Mouse (Mus musculus) liver, embryonic 14.5 days (tissue): Measurements from ENCODE around the gene Fads1. TPM values are rescaled to one million over a fixed set of nuclear protein-coding genes. Genes with fewer than 3 reads are reported as not detected.

Experiments
- ATAC-seq: fragments of 200-750 bp; cut with Nextera tagmentation; 2 replicates; pipeline ENCODE4 v1.8.0; 2017; ENCODE audit warnings: moderate number of reproducible peaks, mild to moderate bottlenecking, moderate library complexity; ENCODE audit not compliant: insufficient read depth
- DNase-seq, 3 experiments: peaks; one replicate each; pipeline ENCODE4 v3.0.0-alpha.2; 2012 to 2013; ENCODE audit warnings: low read depth in 3 of 3, low spot score in 3 of 3
- H3K27ac ChIP-seq: fragments of 300-500 bp; sonication (generic); 2 replicates; pipeline ENCODE4 v1.5.1; 2014; ENCODE audit warnings: moderate library complexity, mild to moderate bottlenecking, control low read depth, inconsistent platforms
- H3K27me3 ChIP-seq: fragments of 300-500 bp; sonication (generic); 2 replicates; pipeline ENCODE4 v1.6.1; 2014; ENCODE audit warnings: mild to moderate bottlenecking, low read length, moderate library complexity; ENCODE audit not compliant: control insufficient read depth, insufficient read depth
- H3K36me3 ChIP-seq: fragments of 300-500 bp; sonication (generic); replicated peaks from 2 replicates; pipeline ENCODE4 v1.6.1; 2014; ENCODE audit warnings: low read depth; ENCODE audit not compliant: control insufficient read depth, insufficient read depth
- H3K4me1 ChIP-seq, 2 experiments: fragments of 200-500 bp in 1 of 2; fragments of 300-500 bp in 1 of 2; sonication (generic) in 1 of 2; replicated peaks; 2 replicates each; pipeline ENCODE4 v1.6.1; 2012 to 2014; ENCODE audit warnings: antibody characterized with exemption in 1 of 2, inconsistent platforms in 1 of 2, low read length in 1 of 2; ENCODE audit not compliant: control insufficient read depth in 2 of 2, insufficient read depth in 2 of 2
- H3K4me2 ChIP-seq: fragments of 300-500 bp; sonication (generic); 2 replicates; pipeline ENCODE4 v1.6.1; 2014; ENCODE audit warnings: low read depth, mild to moderate bottlenecking, control low read depth, moderate library complexity
- H3K4me3 ChIP-seq, 2 experiments: fragments of 200-500 bp in 1 of 2; fragments of 300-500 bp in 1 of 2; sonication (generic) in 1 of 2; 2 replicates each; pipeline ENCODE4 v1.5.1; 2012 to 2014; ENCODE audit warnings: low read depth in 2 of 2, low read length in 2 of 2, mild to moderate bottlenecking in 2 of 2, control low read depth in 1 of 2, inconsistent platforms in 1 of 2, moderate library complexity in 1 of 2; ENCODE audit not compliant: insufficient read depth in 1 of 2
- H3K9ac ChIP-seq: fragments of 300-500 bp; sonication (generic); replicated peaks from 2 replicates; pipeline ENCODE4 v1.6.1; 2014; ENCODE audit warnings: mild to moderate bottlenecking, control low read depth, moderate library complexity
- H3K9me3 ChIP-seq: fragments of 300-500 bp; sonication (generic); 2 replicates; pipeline ENCODE4 v1.6.1; 2016; ENCODE audit warnings: low read length, mixed read lengths; ENCODE audit not compliant: control insufficient read depth
- CTCF ChIP-seq: IDR thresholded peaks from 2 replicates; pipeline ENCODE4 v1.5.1; 2016; ENCODE audit warnings: antibody characterized with exemption, low read depth, control low read depth
- EP300 ChIP-seq: IDR thresholded peaks from 2 replicates; pipeline ENCODE4 v1.6.1; 2016; ENCODE audit warnings: antibody characterized with exemption, low read depth
- WGBS: fragments of 180-500 bp; shearing (Covaris S2); extraction: QIAGEN DNeasy Blood & Tissue Kit; methylation state at CpG from one replicate; pipeline ENCODE4 v1.1.7; 2014; ENCODE audit not compliant: insufficient replicate concordance; 5-methylcytosine and 5-hydroxymethylcytosine counted together
- polyA plus RNA-seq, 2 experiments: library from polyadenylated mRNA; depleted of rRNA in 1 of 2; stranded (reverse) in 1 of 2; unstranded in 1 of 2; fragments of >200 nt; fragmentation: Nextera tagmentation in 1 of 2; extraction: Ambion mirVana in 1 of 2; gene quantifications; 2 replicates each; pipeline versions ENCODE4 v1.2.1 to v1.2.3; 2012 to 2014

The Fads1 gene
- polyA plus RNA-seq, 2 experiments: 32.1 to 45.2 TPM

GRCm38 (mm10) chr19:10231871-10232270 lies 49.2 kb downstream of the Fads1 start:
- no peaks in the 10 kb centered on the region for H3K27me3 ChIP-seq
- H3K4me3 ChIP-seq: no peak overlapping the region
- 22% methylated on average over 5 of the region's 5 CpGs for WGBS
- TF ChIP-seq CTCF (no peak), EP300 (no peak)
- H3K27ac ChIP-seq: no peak overlapping the region
- DNase-seq: no peak
- H3K4me2 ChIP-seq: no peak overlapping the region
- no peak overlapping the region for H3K9ac ChIP-seq
- peaks cover 0 to 14% of the 10 kb centered on the region in 2 experiments; a peak in 2 of 4 replicates for H3K4me1 ChIP-seq
- no peaks in the 10 kb centered on the region for H3K36me3 ChIP-seq
- no peaks in the 10 kb centered on the region for H3K9me3 ChIP-seq
- ATAC-seq: no peak

DNA sequence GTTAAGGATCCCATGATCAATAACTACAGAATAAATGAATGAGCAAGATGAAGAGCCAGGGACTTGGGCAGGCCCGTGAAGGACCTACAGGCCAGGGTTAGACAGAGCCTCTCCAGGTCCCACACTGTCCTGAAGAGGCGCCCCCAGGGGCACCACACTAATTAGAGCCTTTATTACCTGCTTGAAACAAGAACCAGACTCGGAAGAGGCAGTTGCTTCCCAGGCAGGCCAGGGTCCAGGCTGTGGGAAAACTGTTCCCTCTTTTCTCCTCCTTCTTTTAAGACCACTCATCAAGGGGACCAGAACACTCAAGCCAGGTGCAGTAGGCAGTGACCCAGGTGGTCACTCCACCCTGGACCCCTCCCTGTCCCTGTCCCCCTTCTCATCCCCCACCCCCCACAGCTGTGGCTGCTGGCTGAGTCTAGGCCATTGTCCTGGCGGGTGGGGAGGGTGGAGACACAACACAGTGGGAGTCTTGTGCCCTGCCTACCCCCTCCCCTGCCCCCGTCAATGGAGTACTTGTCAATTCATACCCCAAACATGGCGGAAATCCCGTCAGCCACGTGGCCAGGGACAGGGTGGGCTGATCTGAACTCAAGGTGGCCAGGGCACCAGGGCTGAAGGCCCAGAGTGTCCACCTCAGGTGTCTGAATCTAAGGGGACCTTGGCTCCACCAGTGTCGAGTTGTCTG lies 49.8 kb downstream of the Fads1 start:
- H3K27me3 ChIP-seq: no peaks in the 10 kb centered on the region
- no peak overlapping the region for H3K9ac ChIP-seq
- H3K4me1 ChIP-seq: peaks cover 0 to 14% of the 10 kb centered on the region in 2 experiments; a peak in 2 of 4 replicates
- ATAC-seq: no peak
- no peak for TF ChIP-seq EP300
- DNase-seq: no peak
- no peaks in the 10 kb centered on the region for H3K36me3 ChIP-seq
- no peak overlapping the region for H3K27ac ChIP-seq
- WGBS: 49% methylated on average over 9 of the region's 9 CpGs
- no peaks in the 10 kb centered on the region for H3K9me3 ChIP-seq
- no peak overlapping the region for H3K4me3 ChIP-seq
- H3K4me2 ChIP-seq: no peak overlapping the region

GRCm38 (mm10) chr19:10235784-10236565 lies 53.3 kb downstream of the Fads1 start:
- Histone ChIP-seq H3K36me3 (no peaks in the 10 kb centered on the region), H3K4me3 (no peak overlapping the region), H3K4me1 (peaks cover 3 to 30% of the 10 kb centered on the region in 2 experiments; a peak in 2 of 4 replicates), H3K4me2 (no peak overlapping the region; the same call in 1 of the 2 replicates), H3K27me3 (peaks cover 7% of the 10 kb centered on the region), H3K9me3 (no peaks in the 10 kb centered on the region), H3K9ac (no peak overlapping the region), H3K27ac (no peak overlapping the region)
- peak; percentile 63 for ATAC-seq
- peak in 1 of 3 experiments; percentile 19 for DNase-seq
- WGBS: 45% methylated on average over 9 of the region's 9 CpGs
- TF ChIP-seq CTCF: no peak
- no peak for TF ChIP-seq EP300

DNA sequence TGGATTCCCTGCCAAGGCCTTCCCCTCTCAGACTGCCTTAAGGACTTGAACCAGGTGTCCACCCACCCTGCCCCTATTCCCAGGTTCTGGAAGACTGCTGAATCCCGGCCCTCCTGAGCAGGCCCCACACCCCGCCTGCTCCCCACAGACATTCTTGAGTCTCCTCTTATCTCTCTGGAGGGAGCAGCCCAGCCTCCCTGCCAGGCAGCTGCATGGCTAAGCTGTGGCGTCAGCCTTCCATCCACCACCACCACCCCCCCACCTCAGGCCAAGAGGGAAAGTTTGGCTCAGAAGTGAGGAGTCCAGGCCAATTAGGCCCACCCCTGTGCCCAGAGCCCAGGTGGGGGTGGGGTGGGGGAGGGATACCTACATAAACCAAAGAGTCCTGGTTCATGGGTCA lies 55.8 kb downstream of the Fads1 start:
- DNase-seq (no peak), ATAC-seq (no peak)
- H3K4me2 ChIP-seq: peak overlapping the region; percentile 71
- peaks cover 3 to 28% of the 10 kb centered on the region in 2 experiments; a peak in 2 of 4 replicates for H3K4me1 ChIP-seq
- H3K36me3 ChIP-seq: no peaks in the 10 kb centered on the region
- peaks cover 7% of the 10 kb centered on the region for H3K27me3 ChIP-seq
- no peak for TF ChIP-seq CTCF
- no peak for TF ChIP-seq EP300
- WGBS: 9% methylated on average over 3 of the region's 3 CpGs
- no peak overlapping the region; the same call in 1 of the 2 replicates for H3K9ac ChIP-seq
- H3K27ac ChIP-seq: no peak overlapping the region
- H3K4me3 ChIP-seq: peak overlapping the region in 1 of 2 experiments; percentile 8; a peak in 1 of 4 replicates
- H3K9me3 ChIP-seq: no peaks in the 10 kb centered on the region

DNA sequence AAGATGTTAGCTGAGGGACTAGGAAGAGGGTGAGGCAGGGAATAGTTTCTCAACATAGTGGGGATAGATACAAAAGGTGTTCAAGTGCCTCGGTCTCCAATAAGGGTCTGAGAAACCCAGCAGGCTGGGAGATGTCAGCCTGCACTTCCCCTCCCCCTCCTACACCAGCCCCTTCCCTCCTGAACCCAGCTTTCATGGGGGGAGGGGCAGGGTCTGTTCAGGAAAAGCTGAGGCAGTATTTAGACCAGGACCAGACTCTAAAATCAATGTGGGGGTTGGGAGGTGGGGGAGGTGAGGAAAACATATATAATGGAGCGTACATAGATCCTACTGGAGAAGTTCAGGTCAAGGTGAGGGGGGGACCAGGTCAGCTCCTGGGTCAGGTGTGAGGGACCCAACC lies 56.7 kb downstream of the Fads1 start:
- WGBS: 31% methylated on average over 2 of the region's 2 CpGs
- Histone ChIP-seq H3K36me3 (no peaks in the 10 kb centered on the region), H3K27me3 (peaks cover 7% of the 10 kb centered on the region), H3K4me1 (peaks cover 3 to 28% of the 10 kb centered on the region in 2 experiments; a peak in 2 of 4 replicates), H3K4me2 (peak overlapping the region; percentile 71), H3K9me3 (no peaks in the 10 kb centered on the region), H3K9ac (no peak overlapping the region), H3K27ac (no peak overlapping the region), H3K4me3 (peak overlapping the region; percentile 54 to 57)
- no peak for ATAC-seq
- DNase-seq: no peak
- TF ChIP-seq EP300: no peak
- TF ChIP-seq CTCF: no peak
